Mouse (Mus musculus) urinary bladder, postnatal 10 days (tissue): Measurements from ENCODE around the gene Ghr.
A peak's percentile ranks its signal among the peaks of the same experiment; 100 is the strongest.

Experiments used
- DNase-seq: peaks from one replicate; pipeline ENCODE4 v3.0.0; 2022; ENCODE audit warnings: low spot score

Gene Ghr

GRCm38 (mm10) chr15:3582807-3583636, at the start of gene Ghr:
TSS of gene Ghr (minus strand) at chr15:3583492.
- DNase-seq = peak; percentile 49

GRCm38 (mm10) chr15:3622746-3623145, 39.5 kb upstream of the Ghr start:
- DNase-seq = no peak

GRCm38 (mm10) chr15:3620368-3620767, 37.1 kb upstream of the Ghr start:
- DNase-seq = no peak

GRCm38 (mm10) chr15:3618311-3618710, 35.0 kb upstream of the Ghr start:
- no peak for DNase-seq

GRCm38 (mm10) chr15:3611961-3612360, 28.7 kb upstream of the Ghr start:
- DNase-seq = no peak

GRCm38 (mm10) chr15:3607951-3608350, 24.7 kb upstream of the Ghr start:
- DNase-seq = no peak

- DNase-seq = no peak
These were observed 18.8 kb upstream of the Ghr start for GRCm38 (mm10) chr15:3602098-3602486.

- no peak for DNase-seq
These were observed 18.3 kb upstream of the Ghr start for GRCm38 (mm10) chr15:3601422-3602097.

GRCm38 (mm10) chr15:3587879-3588278, 4.6 kb upstream of the Ghr start:
- DNase-seq = no peak

- no peak for DNase-seq
These were observed 1.1 kb upstream of the Ghr start for GRCm38 (mm10) chr15:3584361-3584760.

- DNase-seq = no peak
These were observed 1.2 kb downstream of the Ghr start for GRCm38 (mm10) chr15:3581861-3582806.

- DNase-seq = no peak
These were observed 2.0 kb downstream of the Ghr start for GRCm38 (mm10) chr15:3581337-3581736.

GRCm38 (mm10) chr15:3580216-3580615, 3.1 kb downstream of the Ghr start:
- no peak for DNase-seq

GRCm38 (mm10) chr15:3578286-3578980, 4.9 kb downstream of the Ghr start:
- DNase-seq = no peak

- no peak for DNase-seq
These were observed 14.0 kb downstream of the Ghr start for GRCm38 (mm10) chr15:3569178-3569903.

- no peak for DNase-seq
These were observed 18.7 kb downstream of the Ghr start for GRCm38 (mm10) chr15:3564570-3564969.

GRCm38 (mm10) chr15:3563929-3564516, 19.3 kb downstream of the Ghr start:
- no peak for DNase-seq

- DNase-seq = no peak
These were observed 19.8 kb downstream of the Ghr start for GRCm38 (mm10) chr15:3563473-3563872.

GRCm38 (mm10) chr15:3558524-3558923, 24.8 kb downstream of the Ghr start:
- no peak for DNase-seq

- DNase-seq = no peak
These were observed 39.0 kb downstream of the Ghr start for GRCm38 (mm10) chr15:3544289-3544688.
